Mouse (Mus musculus): Measurements from ENCODE around the gene Kncn.
A peak's percentile ranks its signal among the peaks of the same experiment; 100 is the strongest.

The Kncn gene

GRCm38 (mm10) chr4:115878828-115879227 is 5.4 kb upstream of the Kncn start:
- DNase-seq (ENCODE audit: low spot score), result no peak

GRCm38 (mm10) chr4:115881183-115881582 is 3.0 kb upstream of the Kncn start:
- no peak for DNase-seq (ENCODE audit: low spot score)

GRCm38 (mm10) chr4:115882195-115882594 is 2.0 kb upstream of the Kncn start:
- DNase-seq (ENCODE audit: low spot score), result no peak

- DNase-seq (ENCODE audit: low spot score), result no peak
These were observed 1.6 kb downstream of the Kncn start for GRCm38 (mm10) chr4:115885846-115886245.

GRCm38 (mm10) chr4:115886875-115887274 is 2.7 kb downstream of the Kncn start:
- no peak for DNase-seq (ENCODE audit: low spot score)

- DNase-seq (ENCODE audit: low spot score), result no peak
These were observed 5.9 kb downstream of the Kncn start for GRCm38 (mm10) chr4:115890066-115890465.

GRCm38 (mm10) chr4:115890553-115890952 is 6.4 kb downstream of the Kncn start, which contains the start of gene 6430628N08Rik:
TSS of gene 6430628N08Rik (plus strand) at chr4:115890665.
- no peak for DNase-seq (ENCODE audit: low spot score)

- DNase-seq (ENCODE audit: low spot score), result no peak
These were observed 10.1 kb downstream of the Kncn start for GRCm38 (mm10) chr4:115894281-115894680.

- DNase-seq (ENCODE audit: low spot score), result no peak
These were observed 13.9 kb downstream of the Kncn start for GRCm38 (mm10) chr4:115897901-115898631.

GRCm38 (mm10) chr4:115902816-115903215 is 18.6 kb downstream of the Kncn start:
- DNase-seq (ENCODE audit: low spot score), result peak; percentile 82

- no peak for DNase-seq (ENCODE audit: low spot score)
These were observed 20.2 kb downstream of the Kncn start for GRCm38 (mm10) chr4:115904375-115904774.

- no peak for DNase-seq (ENCODE audit: low spot score)
These were observed 21.5 kb downstream of the Kncn start for GRCm38 (mm10) chr4:115905701-115906100.

GRCm38 (mm10) chr4:115906791-115907190 is 22.6 kb downstream of the Kncn start:
- no peak for DNase-seq (ENCODE audit: low spot score)

GRCm38 (mm10) chr4:115907994-115908393 is 23.8 kb downstream of the Kncn start:
- no peak for DNase-seq (ENCODE audit: low spot score)

- DNase-seq (ENCODE audit: low spot score), result no peak
These were observed 24.4 kb downstream of the Kncn start for GRCm38 (mm10) chr4:115908641-115909040.

GRCm38 (mm10) chr4:115911586-115911985 is 27.4 kb downstream of the Kncn start:
- no peak for DNase-seq (ENCODE audit: low spot score)

- no peak for DNase-seq (ENCODE audit: low spot score)
These were observed 35.7 kb downstream of the Kncn start for GRCm38 (mm10) chr4:115919911-115920310.

GRCm38 (mm10) chr4:115922688-115923087 is 38.5 kb downstream of the Kncn start:
- DNase-seq (ENCODE audit: low spot score), result no peak

- no peak for DNase-seq (ENCODE audit: low spot score)
These were observed 39.2 kb downstream of the Kncn start for GRCm38 (mm10) chr4:115923262-115923880.

GRCm38 (mm10) chr4:115927637-115928036 is 43.4 kb downstream of the Kncn start:
- no peak for DNase-seq (ENCODE audit: low spot score)

- DNase-seq (ENCODE audit: low spot score), result no peak
These were observed 47.4 kb downstream of the Kncn start for GRCm38 (mm10) chr4:115931556-115932088.

- DNase-seq (ENCODE audit: low spot score), result peak; percentile 4
These were observed 51.8 kb downstream of the Kncn start for GRCm38 (mm10) chr4:115935835-115936581.

GRCm38 (mm10) chr4:115936646-115937045 is 52.4 kb downstream of the Kncn start:
- no peak for DNase-seq (ENCODE audit: low spot score)

Data from urinary bladder, postnatal 25 days (tissue).